Mouse (Mus musculus): ENCODE measurements around the gene Pde4dip. TPM values are rescaled to one million over a fixed set of nuclear protein-coding genes. Genes with fewer than 3 reads are reported as not detected.

The Pde4dip gene
- total RNA-seq, 2 experiments from 2014 or later: 243 to 274 TPM

DNA sequence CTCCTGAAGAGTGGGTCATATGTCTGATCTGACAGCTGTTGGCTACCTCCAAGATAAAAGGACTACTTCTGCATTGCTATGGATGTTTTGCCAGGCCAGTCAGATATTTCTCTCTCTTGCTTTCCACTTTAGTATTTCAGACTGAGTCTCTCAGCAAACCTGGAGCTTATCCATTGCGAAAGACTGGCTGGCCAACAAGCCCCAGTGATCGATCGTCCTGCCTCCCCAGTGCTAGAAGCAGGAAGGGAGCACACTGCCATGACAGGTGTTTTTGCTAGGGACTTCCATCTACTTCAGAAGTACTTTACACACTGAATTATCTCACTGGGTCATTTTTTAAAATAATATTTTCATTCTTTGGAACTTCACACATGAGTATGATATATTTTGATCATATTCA, 210.1 kb downstream of the Pde4dip start:
- DNase-seq (ENCODE audit: low spot score in 2 of 2): no peak
- intact Hi-C loops (cut with DNase I): no loop called here

DNA sequence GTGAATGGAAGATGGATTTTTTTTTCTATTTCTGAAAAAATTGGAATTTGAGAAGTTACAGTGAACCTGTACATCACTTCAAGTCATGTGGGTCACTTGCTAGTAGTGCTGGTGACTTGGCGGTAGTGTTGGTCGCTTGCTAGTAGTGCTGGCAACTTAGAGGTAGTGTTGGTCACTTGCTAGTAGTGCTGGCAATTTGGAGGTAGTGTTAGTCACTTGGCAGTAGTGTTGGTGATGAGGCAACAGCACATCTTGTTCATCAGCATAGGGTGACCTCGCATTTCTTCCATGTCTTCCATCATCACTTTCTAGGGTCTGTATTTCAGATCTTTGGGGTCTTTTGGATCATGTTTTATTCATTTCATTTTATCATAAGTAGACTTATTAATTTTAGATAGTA, 212.4 kb downstream of the Pde4dip start:
- intact Hi-C loops (cut with DNase I): no loop called here
- no peak for DNase-seq (ENCODE audit: low spot score in 2 of 2)

DNA sequence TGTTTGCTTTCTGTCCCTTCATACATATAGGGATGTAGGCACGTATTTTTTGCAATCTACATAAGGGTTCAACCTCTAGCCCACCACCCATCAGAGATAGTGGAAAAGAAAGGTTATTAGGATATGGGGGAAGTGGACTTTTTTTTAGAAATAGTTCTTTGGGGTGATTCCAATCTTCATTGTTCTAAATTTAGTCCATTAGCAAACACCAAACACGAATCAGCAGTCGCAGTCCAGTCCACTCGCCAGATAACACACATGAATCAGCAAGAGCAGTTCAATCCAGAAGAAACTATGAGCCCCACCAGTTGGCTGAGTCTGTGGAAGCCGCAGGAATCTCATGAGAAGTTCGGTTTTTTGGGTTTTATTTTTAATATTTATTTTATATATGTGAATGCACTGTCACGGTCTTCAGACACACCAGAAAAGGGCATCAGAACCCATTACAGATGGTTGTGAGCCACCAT, 213.8 kb downstream of the Pde4dip start, which contains the start of gene Gm17651:
Gm17651 (minus strand) TSS at position 51 of the 467 bp plus-strand sequence.
- intact Hi-C loops (cut with DNase I): no loop called here
- DNase-seq (ENCODE audit: low spot score in 2 of 2): no peak

DNA sequence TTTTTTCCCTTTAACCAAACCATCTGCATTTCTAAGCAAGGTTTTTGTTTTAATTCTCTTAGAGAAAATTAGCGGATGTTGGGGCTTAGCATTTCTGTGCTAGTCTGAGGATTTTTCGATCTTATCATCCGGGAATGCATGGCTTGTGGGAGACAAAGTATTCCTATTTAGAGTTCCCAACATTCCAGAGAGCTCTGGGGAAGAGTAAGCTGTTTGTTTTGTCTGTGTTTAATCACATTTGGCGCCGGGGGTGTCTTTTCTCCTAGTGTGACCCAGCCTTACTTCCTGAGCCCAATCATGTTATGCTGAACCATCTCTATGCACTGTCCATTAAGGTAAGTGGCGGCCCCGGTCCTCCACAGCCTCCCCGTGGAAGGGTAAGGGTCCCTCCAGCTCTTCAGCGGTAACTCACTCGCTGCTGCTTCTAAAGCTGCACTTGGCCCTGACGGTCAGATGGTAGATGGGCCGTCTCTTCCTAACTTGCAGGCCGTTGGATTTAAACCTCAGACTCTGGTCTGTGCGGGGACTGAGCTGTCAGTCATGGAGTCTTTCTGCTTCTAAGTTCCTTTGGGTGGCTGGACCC, 221.3 kb downstream of the Pde4dip start:
- intact Hi-C loops (cut with DNase I): no loop called here

DNA sequence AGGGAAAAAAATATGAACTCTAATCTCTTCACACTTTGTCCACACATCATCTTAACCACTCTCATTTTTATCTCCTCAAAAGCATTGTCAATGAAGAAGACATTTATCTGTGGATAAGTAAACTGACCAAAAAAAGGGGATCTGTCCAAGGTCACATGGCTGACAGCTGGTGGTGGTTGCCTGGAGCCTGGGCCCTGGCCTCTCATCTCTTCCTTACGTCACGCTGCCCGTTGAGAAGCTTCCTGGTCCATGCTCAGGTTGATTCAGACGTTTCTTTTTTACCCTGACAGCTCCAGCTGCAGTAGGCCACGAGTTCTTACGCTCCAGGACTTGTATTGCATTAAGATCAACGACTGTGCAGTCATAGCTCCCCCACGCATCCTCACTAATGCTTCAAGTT, 222.4 kb downstream of the Pde4dip start:
- no peak for DNase-seq (ENCODE audit: low spot score in 2 of 2)
- intact Hi-C loops (cut with DNase I): no loop called here

More for the DNA sequence above, 221.3 kb downstream of the Pde4dip start:
- no peak for DNase-seq (ENCODE audit: low spot score in 2 of 2)

DNA sequence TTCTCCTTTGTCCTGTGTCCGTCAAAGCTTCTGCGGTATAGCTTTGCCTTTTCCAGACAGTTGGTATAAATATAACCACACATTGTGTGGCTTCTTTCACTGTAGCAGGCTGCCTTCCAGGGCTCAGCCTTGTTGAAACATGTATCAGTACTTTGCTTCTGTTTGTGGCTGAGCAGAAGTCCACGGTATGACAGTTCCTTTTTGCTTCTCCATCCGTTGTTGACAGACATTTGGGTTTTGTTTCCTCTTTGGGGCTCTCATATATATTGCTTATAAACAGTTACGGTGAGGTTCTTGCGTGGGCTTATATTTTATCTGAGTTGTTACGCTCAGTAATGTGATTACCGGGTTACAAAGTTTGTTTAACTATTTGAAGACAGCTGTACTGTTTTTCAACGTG, 223.0 kb downstream of the Pde4dip start:
- intact Hi-C loops (cut with DNase I): no loop called here
- no peak for DNase-seq (ENCODE audit: low spot score in 2 of 2)

DNA sequence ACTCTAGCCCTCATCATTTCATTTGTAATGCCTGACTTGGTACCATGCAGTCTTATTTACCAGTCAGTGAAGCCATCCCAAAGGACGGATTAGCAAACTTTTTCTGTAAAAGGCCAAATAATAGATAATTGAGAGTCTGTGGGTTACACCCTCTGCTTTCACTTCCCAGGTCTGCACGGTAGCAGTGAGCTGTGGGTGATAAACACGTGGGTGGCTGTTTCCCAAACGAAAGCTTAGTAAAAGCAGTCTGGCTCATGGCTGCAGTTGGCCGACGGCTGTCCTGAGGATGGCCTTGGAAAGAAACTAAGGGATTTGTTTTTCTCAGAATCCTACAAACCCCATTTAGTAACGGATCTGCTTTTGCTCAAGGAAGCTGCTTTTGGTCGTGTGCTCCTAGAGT, 227.3 kb downstream of the Pde4dip start:
- intact Hi-C loops (cut with DNase I): no loop called here
- DNase-seq (ENCODE audit: low spot score in 2 of 2): no peak

DNA sequence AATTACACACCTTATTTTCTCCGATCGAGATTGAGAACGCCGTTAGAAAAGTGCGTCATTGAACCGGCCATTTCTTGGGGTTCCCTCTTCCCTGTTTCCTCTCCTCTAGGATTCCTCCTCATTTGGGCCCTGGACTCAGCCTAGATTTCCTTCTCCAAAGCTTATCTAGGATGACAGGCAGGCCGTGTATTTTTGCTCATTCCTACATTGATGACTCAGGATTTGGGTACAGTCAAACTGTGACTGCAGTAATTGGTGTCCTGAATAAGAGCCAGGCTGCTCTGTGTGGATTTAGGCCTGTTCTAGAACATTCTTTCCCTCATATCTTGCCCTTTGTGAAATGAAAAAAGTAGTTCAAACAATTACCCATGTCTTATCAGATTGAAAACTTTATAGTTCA, 228.8 kb downstream of the Pde4dip start:
- intact Hi-C loops (cut with DNase I): loop anchor here (5.0 kb wide), 1 partner anchor 47 kb away; the partner anchor contains the start of gene Chd1l
- DNase-seq (ENCODE audit: low spot score in 2 of 2): peak; percentile 13 to 26

DNA sequence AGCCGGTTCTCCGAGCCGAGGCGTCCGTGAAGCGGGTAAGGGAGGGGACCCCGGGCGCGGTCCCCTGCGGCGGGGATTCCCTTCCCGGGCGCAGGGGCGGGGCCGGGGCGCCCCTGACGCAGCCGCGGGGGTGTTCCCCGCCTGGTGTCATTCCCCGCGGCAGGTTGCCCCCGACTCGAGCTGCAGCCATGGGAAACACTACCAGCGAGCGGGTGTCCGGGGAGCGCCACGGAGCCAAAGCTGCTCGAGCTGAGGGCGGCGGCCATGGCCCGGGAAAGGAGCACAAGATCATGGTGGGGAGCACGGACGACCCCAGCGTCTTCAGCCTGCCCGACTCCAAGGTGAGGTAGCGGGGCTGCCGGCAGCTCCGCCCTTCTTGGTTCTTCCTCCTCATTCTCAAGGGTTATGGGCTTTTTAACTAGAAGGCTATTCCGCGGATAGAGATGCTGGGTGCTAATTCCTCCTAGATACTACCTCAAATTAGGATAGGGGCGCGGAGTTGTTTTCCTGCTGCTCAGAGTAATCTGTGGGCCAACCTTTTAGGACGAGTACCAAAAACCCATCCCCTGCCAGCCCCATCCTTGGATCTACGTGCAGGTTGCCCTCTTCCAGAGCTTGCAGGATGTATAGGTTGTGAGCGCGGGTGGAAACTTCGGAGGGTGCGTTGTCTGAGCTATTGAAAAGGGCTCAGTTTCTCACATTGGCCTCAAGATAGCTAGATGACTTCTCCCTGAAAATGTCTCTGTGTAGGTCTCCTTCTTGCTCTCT, 229.9 kb downstream of the Pde4dip start:
- intact Hi-C loops (cut with DNase I): loop anchor here (5.0 kb wide), 1 partner anchor 46 kb away; the partner anchor contains the start of gene Chd1l
- peak in 1 of 2 experiments; percentile 74 for DNase-seq (ENCODE audit: low spot score in 2 of 2)

DNA sequence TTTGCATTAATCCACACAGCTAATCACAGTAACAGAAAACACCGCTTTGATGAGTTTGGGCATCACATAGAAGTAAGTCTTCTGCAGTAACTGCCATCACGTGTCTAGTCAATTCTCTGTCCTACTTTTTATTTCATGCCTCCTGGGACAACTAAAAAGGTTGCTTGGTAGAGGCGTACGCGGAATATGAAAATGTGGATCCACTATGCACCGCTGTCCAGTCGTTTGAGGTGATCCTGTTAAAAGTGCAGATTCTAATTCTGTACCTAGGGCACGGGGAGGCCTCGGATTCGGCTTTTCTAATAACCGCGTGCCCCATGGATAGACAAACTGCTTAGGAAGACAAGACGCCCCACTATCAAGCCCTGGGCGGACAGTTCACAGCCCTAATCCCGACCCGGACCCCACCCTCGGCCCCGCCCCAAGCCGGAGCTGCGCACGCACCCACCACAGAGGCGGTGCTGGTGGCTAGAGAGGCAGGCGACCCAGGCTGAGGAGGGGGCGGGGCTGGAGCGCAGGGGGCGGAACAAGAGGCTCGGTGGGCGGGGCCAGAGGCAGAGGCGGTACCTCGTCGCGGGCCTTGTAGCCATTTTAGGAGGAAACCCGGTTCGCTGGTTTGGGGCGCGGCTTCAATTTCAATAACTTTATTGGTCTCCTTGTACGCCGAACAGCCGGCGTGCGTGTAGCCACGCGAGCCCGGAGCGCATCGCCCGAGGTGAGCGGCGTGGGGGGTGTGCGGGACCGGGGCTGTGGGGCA, 230.7 kb downstream of the Pde4dip start, which contains the start of gene Prkab2:
Prkab2 (plus strand) TSS at position 539 of the 757 bp plus-strand sequence.
- DNase-seq (ENCODE audit: low spot score in 2 of 2): peak; percentile 99
- intact Hi-C loops (cut with DNase I): loop anchor here (5.0 kb wide), 1 partner anchor 46 kb away; the partner anchor contains the start of gene Chd1l

DNA sequence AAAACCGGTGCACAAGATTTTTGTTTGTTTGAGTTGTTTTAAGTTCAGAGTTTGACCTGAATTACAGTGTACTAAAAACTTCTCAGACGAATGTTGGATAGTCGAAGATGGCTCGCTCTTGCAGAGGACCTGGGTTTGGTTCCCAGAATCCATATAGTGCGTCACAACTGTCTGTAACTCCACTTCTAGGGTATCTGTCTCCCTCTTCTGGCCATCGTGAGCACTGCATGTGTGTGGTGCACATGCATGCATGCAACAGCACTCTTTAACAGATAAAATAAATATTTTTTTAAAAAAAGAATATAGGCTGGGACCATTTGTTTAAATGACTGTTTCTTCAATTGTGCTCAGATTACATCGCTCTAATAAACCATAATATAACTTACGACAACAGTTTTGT, 233.6 kb downstream of the Pde4dip start:
- intact Hi-C loops (cut with DNase I): loop anchor here (5.0 kb wide), 1 partner anchor 43 kb away; the partner anchor contains the start of gene Chd1l

DNA sequence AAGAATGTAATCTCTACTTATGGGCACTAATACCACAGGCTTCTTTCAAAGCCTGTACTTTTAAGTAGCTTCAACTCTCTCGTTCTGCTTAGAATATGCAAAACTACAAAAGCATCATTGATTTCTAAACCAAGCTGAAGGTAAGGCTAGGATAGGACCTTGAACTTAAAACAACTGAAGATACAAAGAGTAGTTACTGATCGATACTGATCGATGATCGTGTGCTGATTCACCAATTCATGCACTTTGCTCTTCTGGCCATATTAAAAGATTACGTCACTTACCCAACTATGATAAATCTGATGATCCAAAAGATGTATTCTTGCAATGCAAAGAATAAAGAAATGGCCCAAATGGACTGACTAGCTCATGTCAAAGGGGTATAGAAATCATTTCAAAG, 234.7 kb downstream of the Pde4dip start:
- DNase-seq (ENCODE audit: low spot score in 2 of 2): no peak
- intact Hi-C loops (cut with DNase I): no loop called here

More for the DNA sequence above, 233.6 kb downstream of the Pde4dip start:
- peak; percentile 25 to 33 for DNase-seq (ENCODE audit: low spot score in 2 of 2)

DNA sequence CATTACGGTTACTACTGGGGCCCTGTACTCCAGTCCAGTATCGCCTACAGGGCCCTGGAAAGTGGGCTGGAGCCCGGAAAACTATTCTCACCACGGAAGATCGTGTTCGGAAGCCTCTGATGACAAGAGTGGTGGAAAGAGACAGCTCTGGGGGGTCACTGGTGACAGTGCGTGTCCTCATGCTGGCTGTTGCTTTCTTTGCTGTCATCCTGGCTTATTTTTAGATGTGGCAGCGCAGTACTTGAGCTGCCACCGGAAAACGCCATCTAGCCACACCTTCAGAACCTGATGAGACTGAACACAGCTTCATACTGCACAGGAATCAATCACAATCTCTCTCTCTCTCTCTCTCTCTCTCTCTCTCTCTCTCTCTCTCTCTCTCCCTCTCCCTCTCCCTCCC, 236.9 kb downstream of the Pde4dip start:
- no peak for DNase-seq (ENCODE audit: low spot score in 2 of 2)
- intact Hi-C loops (cut with DNase I): no loop called here

DNA sequence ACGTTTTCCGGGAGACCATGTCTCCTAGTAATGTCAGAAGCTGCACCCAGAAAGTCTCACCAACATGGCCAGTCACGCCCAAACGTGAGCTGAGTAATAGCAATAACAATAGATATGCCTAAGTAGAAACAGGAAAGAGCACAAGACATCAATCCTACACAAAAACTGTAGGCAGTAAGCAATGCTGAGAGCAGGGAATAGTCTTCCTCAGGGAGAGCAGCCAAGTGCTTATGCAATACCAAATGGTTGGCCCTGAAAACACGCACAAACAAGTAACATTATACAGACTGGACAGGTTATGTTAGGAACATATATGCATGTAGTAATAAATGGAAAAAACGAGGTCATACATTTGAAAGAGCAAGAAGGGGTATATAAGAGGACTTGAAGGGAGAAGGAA, 239.0 kb downstream of the Pde4dip start:
- intact Hi-C loops (cut with DNase I): no loop called here
- no peak for DNase-seq (ENCODE audit: low spot score in 2 of 2)

DNA sequence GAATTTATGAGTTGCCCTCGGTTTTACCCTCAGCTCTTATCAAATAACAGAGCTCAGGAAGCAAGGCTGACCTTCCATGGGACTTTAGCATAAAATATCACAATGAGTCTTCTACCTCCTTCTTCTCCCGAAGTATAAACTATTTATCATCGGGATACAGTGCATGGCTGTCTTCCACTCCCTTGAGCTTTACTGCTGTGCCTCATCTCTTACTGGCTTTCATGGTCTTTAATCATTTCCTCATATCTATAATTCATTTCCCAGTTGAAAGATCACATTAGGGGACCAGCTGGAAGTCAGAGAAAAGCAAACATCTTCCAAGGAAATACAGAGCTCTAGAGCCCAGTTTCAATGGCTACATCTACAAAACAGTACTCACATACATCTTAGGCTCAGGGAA, 239.5 kb downstream of the Pde4dip start:
- intact Hi-C loops (cut with DNase I): no loop called here

DNA sequence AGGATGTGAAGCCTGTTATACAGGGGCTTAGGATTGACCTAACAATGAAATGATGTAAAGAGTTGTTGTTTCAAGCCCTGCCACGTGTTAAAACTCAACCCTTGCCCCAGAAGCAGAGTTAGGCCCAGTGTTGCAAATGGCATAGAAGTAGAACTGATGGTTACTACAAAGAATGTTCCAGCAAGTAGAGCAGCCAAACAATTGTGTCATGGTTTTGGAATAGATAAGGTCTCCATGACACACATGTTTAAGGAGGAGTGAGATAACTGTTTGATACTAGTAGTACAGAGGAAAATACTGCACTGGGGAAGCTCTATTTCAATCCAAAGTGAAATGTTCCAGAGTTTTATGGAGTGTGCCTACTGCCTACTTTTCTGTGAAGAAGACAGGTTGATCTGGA, 240.0 kb downstream of the Pde4dip start:
- no peak for DNase-seq (ENCODE audit: low spot score in 2 of 2)
- intact Hi-C loops (cut with DNase I): no loop called here

More for the DNA sequence above, 239.5 kb downstream of the Pde4dip start:
- no peak for DNase-seq (ENCODE audit: low spot score in 2 of 2)

DNA sequence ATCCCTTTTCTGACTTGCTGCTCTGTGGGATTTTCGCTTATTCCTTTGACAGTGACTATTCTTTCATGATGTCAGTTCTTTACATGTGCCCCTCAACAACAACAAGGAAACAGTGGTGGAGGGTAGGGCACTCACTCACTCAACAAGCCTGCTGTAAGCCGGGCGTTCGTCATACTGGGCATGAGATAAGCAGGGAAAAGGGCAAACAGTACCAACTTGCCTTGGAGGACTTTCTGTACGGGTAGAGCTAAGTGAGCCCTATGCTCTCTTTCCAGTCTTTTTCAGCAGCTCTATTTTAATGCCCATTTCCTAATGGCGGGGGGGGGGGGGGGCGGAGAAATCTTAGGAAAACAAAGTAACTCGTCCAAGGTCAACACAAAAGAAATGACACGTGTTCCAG, 246.5 kb downstream of the Pde4dip start:
- no peak for DNase-seq (ENCODE audit: low spot score in 2 of 2)
- intact Hi-C loops (cut with DNase I): no loop called here

DNA sequence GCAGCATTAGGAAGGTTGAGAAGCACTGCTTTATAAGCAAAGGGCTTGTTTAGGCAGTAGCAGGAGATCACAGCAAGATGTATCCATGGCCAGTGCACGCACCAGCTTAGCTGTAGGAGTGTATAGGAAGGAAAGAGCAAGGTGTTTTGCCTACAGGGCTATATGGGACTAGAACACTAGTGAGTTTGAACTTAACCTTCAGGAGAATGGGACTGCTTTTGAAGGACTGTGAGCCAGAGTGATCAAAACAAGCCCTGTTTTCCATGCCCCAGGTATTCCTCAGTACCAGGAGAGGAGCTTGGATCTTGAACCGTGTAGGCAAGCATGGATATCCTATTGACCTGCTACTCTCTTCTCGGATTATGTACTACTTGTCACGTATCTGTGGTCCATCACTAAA, 247.1 kb downstream of the Pde4dip start:
- no peak for DNase-seq (ENCODE audit: low spot score in 2 of 2)
- intact Hi-C loops (cut with DNase I): no loop called here

All from left cerebral cortex, postnatal 14 days (tissue).